Mouse (Mus musculus): ENCODE results near the gene Eml4. TPM values are rescaled to one million over a fixed set of nuclear protein-coding genes. Genes with fewer than 3 reads are reported as not detected.

Gene Eml4
- total RNA-seq, 2 experiments from 2014 or later, result 3.3 to 4.4 TPM

DNA sequence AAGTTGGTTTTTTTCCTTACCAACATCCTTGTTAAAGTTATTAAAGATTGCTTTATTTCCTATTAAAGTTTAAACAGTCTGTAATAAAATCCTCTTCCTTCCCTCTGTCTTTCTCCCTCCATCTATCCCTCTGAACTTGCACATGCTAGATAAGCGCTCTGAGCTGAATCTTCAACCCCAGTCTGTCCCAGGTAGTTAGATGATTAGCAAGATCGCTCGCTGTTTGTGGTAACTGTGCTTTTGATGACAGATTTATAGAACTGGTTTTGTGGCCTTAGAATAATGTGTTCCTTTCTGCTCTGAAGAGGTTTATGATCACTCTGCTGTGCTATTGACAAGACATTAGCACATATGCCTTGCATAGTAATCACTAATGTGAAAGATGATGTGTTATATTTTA, 25.1 kb downstream of the Eml4 start:
- no peak for DNase-seq
- intact Hi-C loops (cut with DNase I; ENCODE audit: low total_unique reads), result no loop called here

DNA sequence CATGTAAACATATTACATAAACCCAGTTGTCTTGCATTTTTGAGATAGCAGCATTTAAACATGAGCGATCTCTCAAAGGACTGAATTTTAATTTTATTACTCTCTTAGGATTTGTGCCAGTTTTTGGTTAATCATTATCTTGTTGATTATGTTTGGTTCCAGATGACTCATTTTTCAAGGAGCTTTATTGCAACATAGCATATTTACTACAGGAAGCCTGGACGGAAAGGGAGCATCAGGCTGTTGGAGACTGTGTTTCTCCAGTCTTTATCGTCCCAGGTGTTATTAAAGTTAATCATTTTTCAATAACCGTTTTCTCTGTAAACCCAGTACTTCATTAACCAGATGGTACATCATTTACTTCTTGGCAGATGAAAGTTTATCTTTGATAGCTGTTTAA, 26.1 kb downstream of the Eml4 start:
- no peak for DNase-seq
- intact Hi-C loops (cut with DNase I; ENCODE audit: low total_unique reads), result no loop called here

DNA sequence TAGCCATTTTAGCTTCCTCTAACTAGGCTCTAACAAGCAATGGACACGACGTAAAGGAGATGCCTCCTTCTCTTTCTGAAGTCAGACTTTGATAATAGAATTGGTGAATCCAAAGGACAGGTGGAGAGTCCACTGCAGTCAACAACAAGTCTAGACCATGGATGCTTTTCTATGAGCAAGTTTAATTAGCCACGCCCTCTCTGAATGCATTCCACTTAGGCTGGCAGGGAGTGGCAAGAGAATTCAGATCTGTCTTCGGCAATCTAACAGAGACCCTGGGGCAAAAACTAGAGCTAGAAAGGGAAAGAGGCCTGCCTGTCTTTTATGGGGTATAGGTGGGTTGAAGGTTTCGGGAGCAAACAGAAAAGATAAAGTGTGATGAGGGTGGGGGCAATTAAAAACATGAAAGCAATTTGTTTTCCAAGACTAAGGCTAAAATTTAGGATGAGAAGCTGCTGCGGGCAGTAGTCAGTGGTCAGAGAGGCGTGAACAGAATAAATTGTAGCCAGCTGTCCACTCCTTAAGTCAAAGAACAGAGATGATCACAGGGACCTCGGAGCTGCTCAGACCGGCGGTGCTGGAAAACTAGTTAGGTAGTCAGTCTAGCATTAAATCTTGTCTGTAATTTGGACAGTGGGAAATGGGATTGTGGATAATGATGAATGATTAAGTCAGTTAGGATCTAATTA, 27.2 kb downstream of the Eml4 start:
- no peak for DNase-seq
- intact Hi-C loops (cut with DNase I; ENCODE audit: low total_unique reads), result no loop called here

DNA sequence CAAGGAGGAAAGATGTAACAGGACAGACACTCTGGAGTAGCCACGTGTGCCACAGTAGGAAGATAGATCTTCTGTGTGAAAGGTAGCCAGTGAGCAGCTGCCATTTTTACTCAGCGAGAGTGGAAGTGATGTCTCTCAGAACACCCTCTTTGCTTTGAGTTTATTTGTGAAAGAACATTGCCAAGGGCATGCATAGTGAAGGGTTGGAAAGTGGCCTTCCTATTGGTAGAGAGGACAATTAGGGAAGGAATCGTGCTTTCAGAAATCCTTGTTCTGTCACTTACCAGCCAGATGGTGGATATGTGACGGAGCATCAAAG, 27.7 kb downstream of the Eml4 start:
- intact Hi-C loops (cut with DNase I; ENCODE audit: low total_unique reads), result no loop called here
- no peak for DNase-seq

DNA sequence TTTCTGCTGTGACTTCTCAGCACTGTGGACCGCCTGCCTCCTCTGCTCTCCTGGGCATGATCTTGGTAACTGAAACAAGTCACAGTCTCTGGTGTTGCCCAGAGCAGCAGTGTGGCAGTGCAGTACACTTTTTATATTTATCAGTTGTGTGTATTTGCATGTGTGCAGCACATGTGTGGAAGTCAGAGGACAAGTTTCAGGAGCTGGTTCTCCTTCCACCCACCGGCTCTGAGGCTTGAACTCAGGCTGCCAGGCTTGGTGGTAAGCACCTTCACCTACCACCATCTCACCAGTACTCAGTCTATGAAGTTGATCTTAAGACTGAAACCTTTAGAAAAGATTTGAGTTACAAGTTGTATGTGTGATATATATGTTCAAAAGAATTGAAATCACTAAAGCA, 28.6 kb downstream of the Eml4 start:
- intact Hi-C loops (cut with DNase I; ENCODE audit: low total_unique reads), result no loop called here
- DNase-seq, result no peak

DNA sequence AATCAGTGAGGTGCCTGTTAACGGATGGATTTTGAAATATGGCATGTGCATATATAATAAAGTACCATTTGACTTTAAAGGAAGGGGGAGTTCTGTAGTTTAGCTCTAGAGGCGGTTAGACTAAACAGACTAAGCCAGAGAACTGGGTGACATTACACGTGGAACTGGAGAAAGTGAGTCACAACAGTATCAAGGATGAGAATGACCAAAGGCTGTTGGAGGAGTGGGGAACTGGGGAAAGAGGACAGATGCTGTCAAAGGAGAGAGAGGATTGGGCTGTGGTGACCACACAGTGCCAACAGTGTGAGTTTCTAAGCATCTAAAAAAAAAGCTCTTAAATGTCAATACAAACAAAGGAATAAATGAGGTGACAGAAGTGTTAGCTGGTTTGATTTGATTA, 29.1 kb downstream of the Eml4 start:
- intact Hi-C loops (cut with DNase I; ENCODE audit: low total_unique reads), result no loop called here

DNA sequence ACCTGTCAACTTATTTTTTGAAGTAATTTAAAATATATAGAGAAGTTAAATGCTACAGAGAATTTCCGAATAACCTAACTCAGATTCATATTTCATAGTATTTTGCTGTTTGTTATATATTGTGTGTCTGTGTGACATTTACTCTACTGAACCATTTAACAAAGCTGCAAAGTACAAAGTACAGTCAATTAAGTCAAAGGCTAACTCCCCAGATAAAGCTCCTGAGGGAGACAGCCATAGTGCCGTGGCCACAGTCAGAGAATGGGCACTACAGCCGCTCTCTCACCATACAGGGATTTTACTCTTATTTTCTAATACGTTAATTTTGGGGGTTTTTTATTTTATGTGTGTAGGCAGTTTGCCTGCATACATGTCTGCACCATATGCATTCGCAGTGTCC, 32.0 kb downstream of the Eml4 start:
- DNase-seq, result no peak
- intact Hi-C loops (cut with DNase I; ENCODE audit: low total_unique reads), result no loop called here

More for the DNA sequence above, 29.1 kb downstream of the Eml4 start:
- DNase-seq, result no peak

DNA sequence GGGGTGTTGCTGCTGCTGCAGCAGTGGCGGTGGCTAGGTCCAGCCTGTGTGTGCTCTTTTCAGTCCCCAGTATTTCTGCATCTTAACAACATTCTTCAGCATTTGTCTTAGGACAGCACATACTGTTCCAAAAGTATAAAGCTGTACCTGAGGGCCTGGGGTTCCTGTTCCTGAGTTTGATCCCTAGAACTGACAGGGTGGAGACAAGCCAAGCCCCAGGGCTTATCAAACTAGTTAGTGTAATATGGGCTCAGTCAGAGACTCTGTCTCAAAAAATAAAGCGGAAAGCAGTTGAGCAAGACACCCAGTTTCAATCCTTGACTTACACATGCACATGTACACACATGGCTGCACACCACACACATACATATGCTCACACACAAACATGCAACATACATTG, 34.2 kb downstream of the Eml4 start:
- DNase-seq, result no peak
- intact Hi-C loops (cut with DNase I; ENCODE audit: low total_unique reads), result no loop called here

DNA sequence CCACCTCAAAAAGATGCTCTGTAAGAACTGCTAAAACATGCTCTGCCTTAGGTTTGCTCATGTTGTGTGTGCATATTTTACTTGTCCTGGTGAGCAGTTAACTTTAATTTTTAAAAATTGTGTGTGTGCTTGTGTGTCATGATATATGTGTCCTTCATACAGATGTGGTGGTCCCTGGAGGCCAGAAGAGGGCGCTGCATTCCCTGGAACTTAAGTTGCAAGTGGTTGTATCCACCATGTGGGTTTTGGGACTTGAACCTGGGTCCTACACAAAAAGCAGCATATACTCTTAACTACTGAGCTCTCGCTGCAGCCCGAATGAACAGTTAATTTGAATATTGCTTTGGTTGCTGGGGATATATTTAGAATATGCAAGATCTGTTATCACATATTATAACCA, 36.4 kb downstream of the Eml4 start:
- intact Hi-C loops (cut with DNase I; ENCODE audit: low total_unique reads), result no loop called here
- no peak for DNase-seq

DNA sequence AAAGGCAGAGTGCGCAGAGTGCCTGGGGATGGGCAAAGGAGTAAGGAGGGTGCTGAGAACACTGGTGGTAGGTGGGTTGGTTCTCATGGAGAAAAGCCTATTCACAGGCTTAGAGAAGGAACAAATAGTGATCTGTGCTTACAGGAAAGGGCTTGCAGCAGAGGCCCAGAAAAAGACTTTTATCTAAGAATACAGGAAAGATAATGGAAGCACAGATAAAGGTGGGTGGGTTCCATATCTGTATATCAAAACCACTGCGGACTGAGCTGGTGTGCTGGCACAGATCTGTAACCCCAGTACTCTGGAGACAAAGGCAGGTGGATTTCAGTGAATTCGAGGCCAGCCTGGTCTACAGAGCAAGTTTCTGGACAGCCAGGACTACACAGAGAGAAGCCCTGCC, 43.3 kb downstream of the Eml4 start:
- intact Hi-C loops (cut with DNase I; ENCODE audit: low total_unique reads), result no loop called here
- DNase-seq, result no peak

DNA sequence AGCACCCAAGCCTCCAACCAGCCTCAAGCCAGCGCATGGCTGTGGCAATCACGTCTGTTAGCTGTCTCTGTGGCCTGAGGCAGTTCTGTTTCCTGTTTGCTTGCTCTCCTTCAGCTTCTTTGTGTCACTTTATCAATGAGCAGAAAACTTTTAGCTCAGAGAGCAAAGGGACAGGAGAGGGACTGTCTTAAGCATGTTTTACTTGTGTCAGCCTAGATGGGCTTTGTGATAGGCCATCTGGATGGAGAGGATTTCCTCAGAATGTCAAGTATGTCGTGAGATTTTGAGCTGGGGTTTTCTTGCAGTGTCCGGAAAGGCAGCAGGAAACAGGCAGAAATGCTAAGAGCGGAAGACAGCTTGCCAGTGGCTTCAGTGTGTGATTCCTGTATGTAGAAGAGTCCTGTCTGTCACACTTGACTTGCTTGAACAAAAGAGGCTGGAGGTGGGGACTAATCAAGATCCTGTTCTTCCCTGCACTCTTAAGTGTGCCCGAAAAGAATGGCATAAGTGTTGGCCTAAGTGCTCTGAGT, 46.9 kb downstream of the Eml4 start:
- DNase-seq, result no peak
- intact Hi-C loops (cut with DNase I; ENCODE audit: low total_unique reads), result no loop called here

DNA sequence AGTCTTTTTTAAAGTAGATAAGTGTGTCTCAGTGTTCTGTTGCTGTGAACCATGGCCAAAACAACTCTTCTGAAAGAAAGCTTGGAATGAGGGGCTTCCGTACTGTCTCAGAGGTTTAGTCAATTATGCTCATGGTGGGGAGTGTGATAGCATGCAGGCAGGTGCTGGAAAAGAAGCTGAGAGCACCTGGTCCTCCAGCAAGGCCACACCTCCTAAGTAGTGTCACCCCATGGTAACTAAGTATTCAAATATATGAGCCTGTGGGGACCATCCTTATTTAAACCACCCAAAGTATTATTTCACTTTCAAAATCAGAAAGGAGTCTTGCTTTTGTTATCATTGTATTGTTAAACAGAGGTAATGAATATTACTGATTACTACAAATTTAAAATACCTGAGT, 48.0 kb downstream of the Eml4 start:
- intact Hi-C loops (cut with DNase I; ENCODE audit: low total_unique reads), result no loop called here
- DNase-seq, result no peak

DNA sequence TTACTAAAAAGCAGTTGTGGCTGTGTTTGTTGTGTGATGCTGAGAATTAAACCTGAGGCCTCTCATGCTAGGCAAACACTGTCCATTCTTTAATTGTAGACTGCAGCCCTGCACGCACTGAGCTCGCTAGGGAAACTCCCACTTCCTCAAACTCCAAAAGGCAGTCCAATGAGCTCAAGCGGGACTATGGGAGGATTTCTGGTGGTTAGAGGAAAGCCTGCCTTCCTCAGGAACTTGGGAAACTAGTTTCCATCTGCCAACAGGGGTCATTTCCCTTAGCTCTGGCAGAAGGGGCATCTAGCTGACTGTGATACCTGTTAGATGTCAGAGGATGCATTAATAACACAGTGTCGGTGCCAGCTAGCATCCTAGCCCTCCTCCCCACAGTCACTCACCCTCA, 79.9 kb downstream of the Eml4 start:
- intact Hi-C loops (cut with DNase I; ENCODE audit: low total_unique reads), result no loop called here
- DNase-seq, result no peak

DNA sequence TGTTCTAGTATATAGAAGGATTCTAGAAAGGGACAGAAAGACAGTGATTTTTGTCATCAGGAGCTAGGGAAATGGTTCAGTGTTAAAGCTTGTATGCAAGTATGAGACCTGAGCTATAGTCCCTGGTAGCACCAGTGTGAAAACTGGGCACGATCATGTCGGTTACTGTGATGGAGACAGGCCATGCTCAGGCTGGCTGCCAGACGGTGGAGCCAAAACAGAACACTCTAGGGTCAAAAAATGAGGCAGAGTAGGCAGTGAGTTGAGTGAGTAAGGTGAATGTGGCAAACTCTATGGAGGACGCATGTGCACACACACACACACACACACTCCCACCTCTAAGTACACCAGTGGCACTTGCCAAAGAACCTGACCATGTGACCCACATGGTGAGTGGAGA, 92.7 kb downstream of the Eml4 start:
- DNase-seq, result no peak
- intact Hi-C loops (cut with DNase I; ENCODE audit: low total_unique reads), result no loop called here

DNA sequence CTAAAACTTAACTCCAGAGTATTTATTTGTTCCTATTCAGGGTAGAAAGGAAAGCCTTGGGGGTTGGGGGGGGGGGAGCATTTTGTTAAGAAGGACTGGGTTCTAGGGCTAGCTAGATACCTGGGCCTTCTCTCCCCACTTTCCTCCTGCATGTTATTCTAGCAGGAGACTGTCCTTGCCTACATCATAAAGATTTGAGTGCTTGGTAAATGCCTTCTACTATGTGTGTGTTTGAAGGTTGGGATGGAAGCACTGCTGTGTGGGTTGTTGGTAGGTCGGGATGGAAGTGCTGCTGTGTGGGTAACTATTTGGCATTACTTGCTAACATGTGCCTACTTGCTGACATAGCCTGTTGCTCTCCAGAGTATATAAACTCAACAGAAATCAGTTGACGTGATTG, 98.9 kb downstream of the Eml4 start:
- intact Hi-C loops (cut with DNase I; ENCODE audit: low total_unique reads), result no loop called here
- no peak for DNase-seq

DNA sequence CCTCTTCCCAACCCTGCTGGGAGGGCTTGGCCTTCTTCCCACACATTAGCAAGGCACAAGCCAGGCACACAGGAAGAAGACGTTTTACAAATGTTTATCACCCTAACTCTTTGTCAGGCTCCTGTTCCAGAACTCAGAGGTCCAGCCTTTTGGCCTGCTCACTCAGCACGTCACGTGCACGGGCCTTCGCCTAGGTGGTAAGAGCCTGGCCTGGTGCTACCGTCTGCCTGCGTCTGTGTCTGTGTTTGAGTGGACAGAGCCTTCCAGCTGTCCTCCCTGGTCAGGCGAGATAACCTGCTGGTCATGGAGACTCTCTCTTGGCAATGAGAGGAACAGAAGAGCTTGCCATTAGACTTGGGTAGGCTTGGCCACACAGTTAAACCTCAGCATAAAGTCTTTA, 100.6 kb downstream of the Eml4 start:
- no peak for DNase-seq
- intact Hi-C loops (cut with DNase I; ENCODE audit: low total_unique reads), result loop anchor here (10.0 kb wide), 1 partner anchor 177 kb away; no protein-coding TSS in a partner anchor

DNA sequence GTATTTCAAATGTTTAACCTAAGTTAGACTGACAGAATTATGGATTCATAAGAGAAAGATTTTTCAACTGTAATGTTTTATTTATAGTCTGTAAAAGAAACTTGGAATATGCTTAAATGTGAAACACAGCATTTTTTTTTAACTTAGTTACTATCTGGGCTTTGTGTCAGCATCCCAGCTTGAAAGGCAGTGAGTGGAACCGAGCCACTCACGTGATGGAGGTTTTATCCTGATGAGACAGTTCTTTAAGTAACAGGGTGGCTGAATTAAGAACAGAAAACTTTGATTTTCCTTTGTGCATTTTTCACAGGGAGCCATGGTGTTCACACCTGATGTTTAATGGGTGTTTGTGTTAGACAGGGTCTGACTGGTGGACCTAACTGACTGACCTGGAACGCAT, 101.1 kb downstream of the Eml4 start:
- intact Hi-C loops (cut with DNase I; ENCODE audit: low total_unique reads), result loop anchor here (10.0 kb wide), 1 partner anchor 177 kb away; no protein-coding TSS in a partner anchor
- DNase-seq, result no peak

DNA sequence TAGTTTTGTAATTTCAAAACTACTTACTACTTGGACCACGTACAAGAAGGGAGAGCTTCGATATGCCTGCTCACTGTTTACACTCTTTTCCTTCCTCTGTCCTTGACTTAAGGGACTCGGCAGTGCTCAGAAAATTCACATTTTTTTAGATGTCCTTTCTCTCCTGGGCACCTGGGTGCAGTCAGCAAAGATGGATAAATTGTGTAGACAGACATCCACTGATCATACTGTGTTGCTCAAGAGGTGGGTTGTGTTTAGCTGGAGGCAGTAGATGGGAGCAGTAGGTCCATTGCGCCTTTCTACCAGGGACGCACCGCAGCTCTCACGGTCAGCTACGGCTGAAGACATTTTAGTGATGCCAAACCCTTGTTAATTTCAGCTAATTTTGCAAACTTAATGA, 101.7 kb downstream of the Eml4 start:
- intact Hi-C loops (cut with DNase I; ENCODE audit: low total_unique reads), result loop anchor here (10.0 kb wide), 1 partner anchor 178 kb away; no protein-coding TSS in a partner anchor
- no peak for DNase-seq

DNA sequence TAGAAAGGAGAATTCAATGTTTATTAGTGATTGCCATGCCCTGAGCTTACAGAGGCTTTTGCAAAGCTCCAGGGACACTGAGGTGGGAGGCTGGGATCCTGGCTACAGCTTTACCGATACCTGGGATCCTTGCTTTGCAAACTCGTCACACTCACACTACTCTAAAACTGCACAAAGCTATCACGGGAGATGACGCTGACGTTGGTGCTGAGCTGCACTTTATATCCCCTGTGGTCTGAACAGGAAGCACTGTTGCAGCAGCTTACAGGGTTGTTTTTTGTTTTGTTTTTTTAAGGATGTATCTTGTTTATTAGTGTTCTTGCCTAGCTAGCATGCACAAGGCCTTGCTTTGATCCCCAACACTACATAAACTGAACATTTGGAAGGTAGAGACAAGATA, 102.9 kb downstream of the Eml4 start:
- DNase-seq, result no peak
- intact Hi-C loops (cut with DNase I; ENCODE audit: low total_unique reads), result loop anchor here (10.0 kb wide), 1 partner anchor 179 kb away; no protein-coding TSS in a partner anchor

DNA sequence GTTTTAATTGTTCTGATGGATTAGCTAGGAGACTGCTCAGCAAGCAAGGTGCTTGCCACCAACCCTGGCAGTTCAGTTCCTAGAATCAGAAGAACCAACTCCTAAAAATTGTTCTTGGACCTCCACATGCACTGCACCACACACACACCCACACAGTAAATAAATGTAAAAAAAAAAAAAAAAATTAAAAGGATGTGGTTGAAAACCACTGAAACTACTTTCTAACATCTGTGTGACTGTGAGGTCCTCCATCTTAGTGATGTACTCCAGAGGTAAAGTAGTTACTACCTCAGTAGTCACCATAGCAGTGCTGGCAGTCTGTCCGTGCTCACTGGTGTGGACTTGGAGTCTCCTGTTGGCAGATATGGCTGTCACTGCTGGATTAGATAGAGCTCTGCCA, 106.5 kb downstream of the Eml4 start:
- no peak for DNase-seq
- intact Hi-C loops (cut with DNase I; ENCODE audit: low total_unique reads), result loop anchor here (10.0 kb wide), 1 partner anchor 182 kb away; no protein-coding TSS in a partner anchor

DNA sequence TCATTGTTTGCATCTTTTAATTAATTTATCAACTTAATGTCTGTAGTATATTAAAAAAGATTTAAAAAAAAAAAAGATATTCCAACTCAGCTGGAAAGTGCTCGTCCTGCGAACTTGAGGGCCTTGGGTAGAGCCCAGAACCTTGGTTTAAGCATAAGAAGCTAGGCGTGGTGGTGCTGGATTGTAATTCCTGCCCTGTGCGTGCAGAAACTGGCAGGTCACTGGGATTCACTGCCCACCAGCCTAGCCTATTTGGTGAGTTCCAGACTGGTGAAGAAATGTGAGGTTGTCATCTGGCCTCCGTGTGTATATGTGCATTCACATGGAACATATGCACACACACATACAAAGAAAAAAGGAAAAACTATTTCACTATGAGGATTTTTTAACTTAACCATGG, 115.2 kb downstream of the Eml4 start:
- intact Hi-C loops (cut with DNase I; ENCODE audit: low total_unique reads), result no loop called here
- DNase-seq, result no peak
